Mouse (Mus musculus) megakaryocyte, embryonic 14.5 days (primary cell): ENCODE measurements around the gene Aurkb.

Experiments
- FLI1 ChIP-seq: IDR thresholded peaks from 2 replicates; pipeline ENCODE4 v1.6.1; 2012; ENCODE audit warnings: low read length, inconsistent platforms, mixed read lengths
- GATA1 ChIP-seq: IDR thresholded peaks from 3 replicates; pipeline ENCODE4 v1.6.1; 2012; ENCODE audit warnings: mixed read lengths, low read length, inconsistent platforms, borderline replicate concordance

DNA sequence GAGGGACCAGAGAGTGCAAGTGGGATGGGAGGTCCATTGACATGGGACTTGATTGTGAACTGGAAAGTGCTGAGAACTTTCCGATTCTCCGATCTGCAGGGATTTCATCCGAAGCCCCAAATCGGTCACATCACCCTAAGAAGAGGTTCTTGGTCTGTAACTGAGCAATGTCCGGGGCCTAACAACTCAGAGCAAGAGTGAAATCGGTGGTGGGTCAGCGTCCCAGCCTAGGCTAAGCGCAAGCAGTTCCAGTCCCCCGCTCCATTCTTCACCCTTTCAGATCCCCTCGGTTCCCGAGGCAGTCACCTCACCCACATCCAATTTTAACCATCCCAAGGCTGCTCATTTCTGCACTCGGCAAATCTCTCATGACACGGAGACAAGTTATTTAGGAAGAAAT, 24.6 kb downstream of the Aurkb start:
- no peak for TF ChIP-seq GATA1
- TF ChIP-seq FLI1, result no peak
